Mouse (Mus musculus) embryonic facial prominence, embryonic 11.5 days (tissue): Measurements from ENCODE around the gene Lrrc20. TPM values are rescaled to one million over a fixed set of nuclear protein-coding genes. Genes with fewer than 3 reads are reported as not detected.
A peak's percentile ranks its signal among the peaks of the same experiment; 100 is the strongest.

ENCODE experiments used
- ATAC-seq: fragments of 200-750 bp; cut with Nextera tagmentation; replicated peaks from 2 replicates; pipeline ENCODE4 v1.8.0; 2017; ENCODE audit warnings: low read depth; ENCODE audit not compliant: insufficient number of reproducible peaks, low FRiP score, low TSS enrichment
- DNase-seq: peaks from one replicate; pipeline ENCODE4 v3.0.0-alpha.2; 2015; ENCODE audit warnings: low spot score
- H3K27ac ChIP-seq: fragments of 300-500 bp; sonication (generic); replicated peaks from 2 replicates; pipeline ENCODE4 v1.5.1; 2014; ENCODE audit warnings: mild to moderate bottlenecking, low read depth, low read length, control low read depth
- H3K27me3 ChIP-seq: fragments of 300-500 bp; sonication (generic); 2 replicates; pipeline ENCODE4 v1.6.1; 2014; ENCODE audit warnings: mild to moderate bottlenecking, low read length, moderate library complexity, mixed read lengths; ENCODE audit not compliant: control insufficient read depth, insufficient read depth
- H3K36me3 ChIP-seq: fragments of 300-500 bp; sonication (generic); replicated peaks from 2 replicates; pipeline ENCODE4 v1.6.1; 2014; ENCODE audit warnings: low read depth, mild to moderate bottlenecking, low read length, moderate library complexity, mixed read lengths; ENCODE audit not compliant: control insufficient read depth, insufficient read depth
- H3K4me1 ChIP-seq: fragments of 300-500 bp; sonication (generic); 2 replicates; pipeline ENCODE4 v1.6.1; 2014; ENCODE audit warnings: low read length, mixed read lengths; ENCODE audit not compliant: control insufficient read depth, insufficient read depth
- H3K4me2 ChIP-seq: fragments of 300-500 bp; sonication (generic); 2 replicates; pipeline ENCODE4 v1.6.1; 2014; ENCODE audit warnings: low read depth, mild to moderate bottlenecking, control low read depth, low read length, moderate library complexity
- H3K4me3 ChIP-seq: fragments of 300-500 bp; sonication (generic); 2 replicates; pipeline ENCODE4 v1.5.1; 2014; ENCODE audit warnings: low read depth, low read length, control low read depth
- H3K9ac ChIP-seq: fragments of 300-500 bp; sonication (generic); replicated peaks from 2 replicates; pipeline ENCODE4 v1.6.1; 2014; ENCODE audit warnings: mild to moderate bottlenecking, control low read depth, low read length
- H3K9me3 ChIP-seq: fragments of 300-500 bp; sonication (generic); replicated peaks from 2 replicates; pipeline ENCODE4 v1.6.1; 2016; ENCODE audit warnings: mild to moderate bottlenecking, low read length, inconsistent platforms, mixed read lengths; ENCODE audit not compliant: control insufficient read depth
- WGBS: fragments of 180-500 bp; shearing (Covaris S2); extraction: QIAGEN DNeasy Blood & Tissue Kit; methylation state at CpG from one replicate; pipeline ENCODE4 v1.1.7; 2014; 5-methylcytosine and 5-hydroxymethylcytosine counted together
- polyA plus RNA-seq: library from polyadenylated mRNA; unstranded; fragments of >200 nt; fragmentation: Nextera tagmentation; extraction: Ambion mirVana; gene quantifications from 2 replicates; pipeline ENCODE4 v1.2.1, GENCODE M21; 2014

Lrrc20 gene
- polyA plus RNA-seq, 1 experiment from 2014 or later, result 11.1 TPM

- peaks cover 2% of the 10 kb centered on the region; the same call in 1 of the 2 replicates for H3K4me1 ChIP-seq
- WGBS, result 86% methylated on average over 3 of the region's 3 CpGs
- DNase-seq, result no peak
- no peaks in the 10 kb centered on the region for H3K36me3 ChIP-seq
- no peak for ATAC-seq
- H3K9ac ChIP-seq, result no peak overlapping the region
- H3K27ac ChIP-seq, result no peak overlapping the region
- H3K27me3 ChIP-seq, result no peaks in the 10 kb centered on the region; the same call in 1 of the 2 replicates
- no peak overlapping the region for H3K4me3 ChIP-seq
- no peak overlapping the region for H3K4me2 ChIP-seq
- no peaks in the 10 kb centered on the region for H3K9me3 ChIP-seq
These were observed 55.3 kb downstream of the Lrrc20 start for GRCm38 (mm10) chr10:61530936-61531335.

GRCm38 (mm10) chr10:61533285-61533684 lies 57.7 kb downstream of the Lrrc20 start:
- Histone ChIP-seq H3K4me1 (peaks cover 9% of the 10 kb centered on the region), H3K27ac (no peak overlapping the region), H3K4me2 (no peak overlapping the region), H3K9me3 (no peaks in the 10 kb centered on the region), H3K27me3 (no peaks in the 10 kb centered on the region; the same call in 1 of the 2 replicates), H3K36me3 (no peaks in the 10 kb centered on the region), H3K9ac (no peak overlapping the region), H3K4me3 (no peak overlapping the region)
- DNase-seq (no peak), ATAC-seq (no peak)
- 72% methylated on average over 7 of the region's 7 CpGs for WGBS

- ATAC-seq (peak; percentile 71), DNase-seq (peak; percentile 61)
- no peaks in the 10 kb centered on the region for H3K9me3 ChIP-seq
- H3K4me1 ChIP-seq, result peaks cover 9% of the 10 kb centered on the region
- no peaks in the 10 kb centered on the region for H3K36me3 ChIP-seq
- no peak overlapping the region for H3K4me2 ChIP-seq
- H3K27ac ChIP-seq, result peak overlapping the region; percentile 41; the same call in 1 of the 2 replicates
- WGBS, result 67% methylated on average over 3 of the region's 3 CpGs
- H3K27me3 ChIP-seq, result no peaks in the 10 kb centered on the region; the same call in 1 of the 2 replicates
- H3K4me3 ChIP-seq, result no peak overlapping the region
- no peak overlapping the region for H3K9ac ChIP-seq
These were observed 58.9 kb downstream of the Lrrc20 start for GRCm38 (mm10) chr10:61534371-61535101.

- 77% methylated on average over 4 of the region's 4 CpGs for WGBS
- Histone ChIP-seq H3K27ac (no peak overlapping the region), H3K9me3 (no peaks in the 10 kb centered on the region), H3K27me3 (no peaks in the 10 kb centered on the region), H3K4me1 (peaks cover 9% of the 10 kb centered on the region), H3K4me2 (no peak overlapping the region), H3K4me3 (no peak overlapping the region), H3K9ac (no peak overlapping the region), H3K36me3 (no peaks in the 10 kb centered on the region)
- DNase-seq (no peak), ATAC-seq (no peak)
These were observed 59.8 kb downstream of the Lrrc20 start for GRCm38 (mm10) chr10:61535441-61535840.

GRCm38 (mm10) chr10:61536130-61537035 lies 60.8 kb downstream of the Lrrc20 start:
- no peaks in the 10 kb centered on the region for H3K27me3 ChIP-seq
- H3K27ac ChIP-seq, result peak overlapping the region; percentile 23; the same call in 1 of the 2 replicates
- ATAC-seq (0 out of 2 replicates have a peak, but pooled peaks have one; percentile 10), DNase-seq (no peak)
- no peaks in the 10 kb centered on the region for H3K9me3 ChIP-seq
- no peaks in the 10 kb centered on the region for H3K36me3 ChIP-seq
- 40% methylated on average over 20 of the region's 20 CpGs for WGBS
- no peak overlapping the region for H3K4me2 ChIP-seq
- peaks cover 9% of the 10 kb centered on the region for H3K4me1 ChIP-seq
- H3K9ac ChIP-seq, result no peak overlapping the region
- no peak overlapping the region for H3K4me3 ChIP-seq

- H3K4me1 ChIP-seq, result peaks cover 9% of the 10 kb centered on the region
- H3K27ac ChIP-seq, result no peak overlapping the region
- WGBS, result 88% methylated on average over 5 of the region's 5 CpGs
- no peak overlapping the region for H3K9ac ChIP-seq
- DNase-seq, result no peak
- no peak overlapping the region for H3K4me2 ChIP-seq
- no peaks in the 10 kb centered on the region for H3K27me3 ChIP-seq
- no peaks in the 10 kb centered on the region for H3K9me3 ChIP-seq
- ATAC-seq, result no peak
- H3K36me3 ChIP-seq, result no peaks in the 10 kb centered on the region
- H3K4me3 ChIP-seq, result no peak overlapping the region
These were observed 61.4 kb downstream of the Lrrc20 start for GRCm38 (mm10) chr10:61537036-61537380.

GRCm38 (mm10) chr10:61538446-61538845 lies 62.8 kb downstream of the Lrrc20 start:
- H3K36me3 ChIP-seq, result no peaks in the 10 kb centered on the region
- no peak for ATAC-seq
- peaks cover 9% of the 10 kb centered on the region for H3K4me1 ChIP-seq
- H3K4me3 ChIP-seq, result no peak overlapping the region
- H3K4me2 ChIP-seq, result no peak overlapping the region
- no peak overlapping the region for H3K9ac ChIP-seq
- no peaks in the 10 kb centered on the region for H3K9me3 ChIP-seq
- DNase-seq, result peak; percentile 45
- H3K27ac ChIP-seq, result no peak overlapping the region
- H3K27me3 ChIP-seq, result no peaks in the 10 kb centered on the region
- 26% methylated on average over 4 of the region's 4 CpGs for WGBS
